Mouse (Mus musculus): ENCODE measurements around the gene Alkbh2.

DNA sequence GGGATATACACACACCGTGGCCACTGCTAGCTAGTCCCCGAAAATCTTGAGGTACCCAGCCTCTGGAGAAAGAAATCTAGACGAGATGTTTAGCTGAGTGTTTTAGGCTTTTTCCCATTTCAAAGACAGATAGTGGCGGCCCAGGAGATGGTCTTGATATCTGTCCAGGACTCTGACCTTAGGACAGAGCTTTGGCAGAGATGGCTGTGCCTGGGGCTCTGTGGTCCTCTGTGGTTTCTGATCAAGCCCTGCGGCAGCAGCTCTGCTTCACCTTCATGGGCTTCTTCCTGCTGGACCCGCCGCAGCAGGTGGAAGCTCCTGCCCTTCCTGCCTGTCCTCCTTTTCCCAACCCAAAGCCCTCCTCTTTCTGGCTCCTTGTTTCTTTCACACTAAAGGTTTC is 42.3 kb upstream of the Alkbh2 start:
- no peak for TF ChIP-seq POLR2A (IDR thresholded peaks at IDR 0.05; ENCODE audit: insufficient read length, low read depth)
- TF ChIP-seq CEBPB (IDR thresholded peaks at IDR 0.05; ENCODE audit: insufficient read depth, poor library complexity, severe bottlenecking): no peak
- no peak for TF ChIP-seq POLR2AphosphoS2 (IDR thresholded peaks at IDR 0.05; ENCODE audit: insufficient read length, low read depth)
- TF ChIP-seq MAX (IDR thresholded peaks at IDR 0.05; ENCODE audit: low read depth): no peak
- no peak for TF ChIP-seq USF1 (IDR thresholded peaks at IDR 0.05; ENCODE audit: low read depth)
- TF ChIP-seq MYOD1 (IDR thresholded peaks at IDR 0.05; ENCODE audit: control insufficient read depth in 1 of 3, insufficient read length in 2 of 3, low read depth in 2 of 3): no peak
- no peak for TF ChIP-seq SRF (IDR thresholded peaks at IDR 0.05; ENCODE audit: control insufficient read depth, insufficient read length, low read depth)
- no peak for TF ChIP-seq TCF12 (IDR thresholded peaks at IDR 0.05; ENCODE audit: insufficient read depth, poor library complexity, severe bottlenecking)

Data from myocyte (in vitro differentiated cells).